8 mouse cellular contexts compared by ENCODE assay signal in the genomic region with DNA sequence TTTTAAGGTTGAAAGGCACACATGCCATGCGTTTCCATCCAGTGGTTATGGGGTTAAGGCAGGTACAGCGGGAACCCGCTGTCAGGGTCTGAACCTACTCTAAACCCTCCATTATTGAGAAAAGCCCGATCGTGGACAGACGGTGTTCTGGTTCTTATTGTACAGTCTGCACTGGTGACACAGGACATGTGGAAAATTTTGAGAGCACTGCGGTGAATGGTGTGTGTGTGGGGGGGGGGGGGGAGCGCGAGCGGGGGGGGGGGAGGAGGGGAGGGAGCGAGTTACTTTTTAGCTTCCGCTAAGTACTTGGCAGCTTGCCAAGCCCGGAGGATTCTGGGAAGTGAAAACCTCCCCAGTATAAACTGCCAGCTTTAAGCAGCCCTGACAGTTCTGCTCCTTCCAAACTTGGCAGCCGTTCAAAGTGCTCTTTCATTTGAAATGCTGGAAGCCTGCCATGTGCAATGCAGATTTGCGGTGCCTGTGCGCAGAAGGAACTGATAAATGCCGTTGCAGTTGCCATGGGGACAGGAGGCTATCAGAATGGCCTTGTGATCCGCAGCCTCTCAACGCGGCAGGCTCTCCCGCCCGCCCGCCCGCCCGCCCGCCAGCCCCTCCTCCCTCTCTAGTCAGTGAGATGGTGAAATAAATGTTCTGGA. TPM values are rescaled to one million over a fixed set of nuclear protein-coding genes. Genes with fewer than 3 reads are reported as not detected.
DNase-seq lines count a peak whose midpoint lies in the region; ATAC-seq and TF ChIP-seq lines count a peak whose summit lies in the region.

No protein-coding gene starts in this region.

- peak overlapping the region; percentile 28; the same call in 1 of the 2 replicates for H3K9ac ChIP-seq in embryonic facial prominence, embryonic 15.5 days
- H3K9ac ChIP-seq in limb, embryonic 13.5 days, result peak overlapping the region; percentile 59
- peak overlapping the region; percentile 51 for H3K9ac ChIP-seq in midbrain, embryonic 15.5 days

- no peaks in the 10 kb centered on the region for H3K36me3 ChIP-seq in embryonic facial prominence, embryonic 15.5 days
- H3K36me3 ChIP-seq in limb, embryonic 13.5 days, result no peaks in the 10 kb centered on the region
- no peaks in the 10 kb centered on the region for H3K36me3 ChIP-seq in midbrain, embryonic 15.5 days (replicated peaks)

- no peak for TF ChIP-seq CTCF in bone marrow macrophage, adult 2 months (IDR thresholded peaks at IDR 0.05; ENCODE audit: low read depth, low read length)

- H3K9me3 ChIP-seq in embryonic facial prominence, embryonic 15.5 days (replicated peaks), result no peaks in the 10 kb centered on the region
- no peaks in the 10 kb centered on the region for H3K9me3 ChIP-seq in limb, embryonic 13.5 days
- no peaks in the 10 kb centered on the region for H3K9me3 ChIP-seq in midbrain, embryonic 15.5 days

- no peak for TF ChIP-seq POLR2A in bone marrow macrophage, adult 2 months (IDR thresholded peaks at IDR 0.05; ENCODE audit: borderline replicate concordance, low read depth, low read length)

- peak overlapping the region; percentile 100 for H3K27ac ChIP-seq in bone marrow macrophage, adult 2 months (ENCODE audit: insufficient read depth, low read depth, low read length)
- H3K27ac ChIP-seq in embryonic facial prominence, embryonic 15.5 days (replicated peaks), result peak overlapping the region; percentile 99
- H3K27ac ChIP-seq in limb, embryonic 13.5 days, result peak overlapping the region; percentile 99
- peak overlapping the region; percentile 99 for H3K27ac ChIP-seq in midbrain, embryonic 15.5 days

- under 1% methylated on average over 23 of the region's 26 CpGs for WGBS in embryonic facial prominence, embryonic 15.5 days
- under 1% methylated on average over 23 of the region's 26 CpGs for WGBS in limb, embryonic 13.5 days
- under 1% methylated on average over 22 of the region's 26 CpGs for WGBS in midbrain, embryonic 15.5 days

- ATAC-seq in embryonic facial prominence, embryonic 15.5 days (ENCODE audit: insufficient number of reproducible peaks, low FRiP score, low TSS enrichment, low read depth), result peak; percentile 87
- ATAC-seq in limb, embryonic 13.5 days (ENCODE audit: low FRiP score, low read depth), result peak; percentile 88
- peak; percentile 90 for ATAC-seq in midbrain, embryonic 15.5 days (replicated peaks)

- DNase-seq in A20 (ENCODE audit: low read depth, low spot score), result peak; percentile 96
- DNase-seq in heart, adult 9 months (ENCODE audit: low spot score in 2 of 2), result peak; percentile 96 to 98
- DNase-seq in kidney, adult 9 months, result peak; percentile 98
- peak; percentile 92 to 96 for DNase-seq in spleen, adult 18-20 months

- H3K4me1 ChIP-seq in bone marrow macrophage, adult 2 months (ENCODE audit: control insufficient read depth, insufficient read depth, low read length), result peaks cover 47% of the 10 kb centered on the region
- H3K4me1 ChIP-seq in embryonic facial prominence, embryonic 15.5 days, result peaks cover 94% of the 10 kb centered on the region
- H3K4me1 ChIP-seq in limb, embryonic 13.5 days, result peaks cover 92% of the 10 kb centered on the region
- H3K4me1 ChIP-seq in midbrain, embryonic 15.5 days, result peaks cover 92% of the 10 kb centered on the region

- no peaks in the 10 kb centered on the region for H3K27me3 ChIP-seq in embryonic facial prominence, embryonic 15.5 days
- H3K27me3 ChIP-seq in limb, embryonic 13.5 days, result no peaks in the 10 kb centered on the region
- no peaks in the 10 kb centered on the region for H3K27me3 ChIP-seq in midbrain, embryonic 15.5 days (replicated peaks)

- H3K4me2 ChIP-seq in embryonic facial prominence, embryonic 15.5 days (replicated peaks), result peak overlapping the region; percentile 76
- H3K4me2 ChIP-seq in limb, embryonic 13.5 days (replicated peaks), result peak overlapping the region; percentile 76
- peak overlapping the region; percentile 70 for H3K4me2 ChIP-seq in midbrain, embryonic 15.5 days

- peak overlapping the region; percentile 61 for H3K4me3 ChIP-seq in bone marrow macrophage, adult 2 months (ENCODE audit: insufficient read depth, low read length)
- H3K4me3 ChIP-seq in embryonic facial prominence, embryonic 15.5 days (replicated peaks), result peak overlapping the region; percentile 35
- H3K4me3 ChIP-seq in limb, embryonic 13.5 days, result peak overlapping the region; percentile 38
- peak overlapping the region; percentile 36 for H3K4me3 ChIP-seq in midbrain, embryonic 15.5 days

RNA-seq across cellular contexts. Expression of gene Irf2bpl, which starts 9.7 kb away (rescaled TPM):
- polyA plus RNA-seq in bone marrow macrophage, adult 2 months (2012; ENCODE audit: insufficient read depth, insufficient read length, missing spikeins), result 11.4 and 12.0 TPM in 2 replicates
- 45.2 and 50.6 TPM in 2 replicates for polyA plus RNA-seq in embryonic facial prominence, embryonic 15.5 days (2015; fragmentation: Nextera tagmentation; extraction: Ambion mirVana)
- polyA plus RNA-seq in limb, embryonic 13.5 days (2015; fragmentation: Nextera tagmentation; extraction: Ambion mirVana), result 39.2 and 41.2 TPM in 2 replicates
- 94.3 and 98.5 TPM in 2 replicates for polyA plus RNA-seq in midbrain, embryonic 15.5 days (2015; fragmentation: Nextera tagmentation; extraction: Ambion mirVana)

RNA-seq across cellular contexts. Expression of gene Cipc, which starts 52.5 kb away (rescaled TPM):
- polyA plus RNA-seq in bone marrow macrophage, adult 2 months (2012; ENCODE audit: insufficient read depth, insufficient read length, missing spikeins), result 21.3 and 23.0 TPM in 2 replicates
- polyA plus RNA-seq in embryonic facial prominence, embryonic 15.5 days (2015; fragmentation: Nextera tagmentation; extraction: Ambion mirVana), result 20.3 and 23.2 TPM in 2 replicates
- 23.6 and 24.7 TPM in 2 replicates for polyA plus RNA-seq in limb, embryonic 13.5 days (2015; fragmentation: Nextera tagmentation; extraction: Ambion mirVana)
- polyA plus RNA-seq in midbrain, embryonic 15.5 days (2015; fragmentation: Nextera tagmentation; extraction: Ambion mirVana), result 55.0 and 56.0 TPM in 2 replicates

Comparison
In these comparisons a context has a peak if more than half of its experiments do, and no peak if none do; other contexts are left out.
1. Peak in every context shown above with its lines: DNase-seq, ATAC-seq, H3K4me3 ChIP-seq and H3K27ac ChIP-seq.